Mouse (Mus musculus): Measurements from ENCODE around the gene Rimklb.

GRCm38 (mm10) chr6:122544672-122545071, 46.1 kb upstream of the Rimklb start:
- TF ChIP-seq CTCF (IDR thresholded peaks at IDR 0.05; ENCODE audit: insufficient read depth, low read length), result no peak
- TF ChIP-seq POLR2A (IDR thresholded peaks at IDR 0.05; ENCODE audit: borderline replicate concordance, extremely low read depth, low read depth, low read length), result no peak
